Mouse (Mus musculus): ENCODE measurements at regions not wholly inside any gene's neighbourhood (a gene's known extent, or its start where the extent isn't known, plus 50 kb on each side); places are given as distances from the start of the nearest gene placed in this dataset.

DNA sequence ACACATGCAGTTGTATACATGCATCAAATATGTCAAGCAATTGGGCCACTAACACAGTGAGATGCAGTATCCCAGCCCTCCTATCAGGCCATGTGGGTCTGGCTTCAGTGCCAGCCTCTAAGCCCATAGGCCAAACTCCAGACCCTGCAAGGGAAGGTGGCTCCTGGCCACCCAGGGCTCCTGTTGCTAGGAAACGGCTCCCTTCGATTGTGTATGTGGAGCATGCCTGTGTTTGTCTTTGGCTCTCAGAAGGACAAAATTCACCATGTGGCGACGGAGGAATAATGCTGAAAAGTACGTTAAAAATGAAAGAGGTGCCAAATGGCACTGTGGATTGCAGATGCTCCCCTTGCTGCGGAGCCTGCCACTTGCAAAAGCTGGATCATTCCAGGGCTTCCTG lies 249.4 kb upstream of the Mki67 start:
- TF ChIP-seq CTCF (IDR thresholded peaks at IDR 0.05; ENCODE audit: insufficient read depth, low read length) (no peak), POLR2A (IDR thresholded peaks at IDR 0.05; ENCODE audit: borderline replicate concordance, extremely low read depth, low read depth, low read length) (no peak)

Measured in lung, adult 2 months (tissue).